Mouse (Mus musculus): ENCODE measurements around the gene Ifitm6.

DNA sequence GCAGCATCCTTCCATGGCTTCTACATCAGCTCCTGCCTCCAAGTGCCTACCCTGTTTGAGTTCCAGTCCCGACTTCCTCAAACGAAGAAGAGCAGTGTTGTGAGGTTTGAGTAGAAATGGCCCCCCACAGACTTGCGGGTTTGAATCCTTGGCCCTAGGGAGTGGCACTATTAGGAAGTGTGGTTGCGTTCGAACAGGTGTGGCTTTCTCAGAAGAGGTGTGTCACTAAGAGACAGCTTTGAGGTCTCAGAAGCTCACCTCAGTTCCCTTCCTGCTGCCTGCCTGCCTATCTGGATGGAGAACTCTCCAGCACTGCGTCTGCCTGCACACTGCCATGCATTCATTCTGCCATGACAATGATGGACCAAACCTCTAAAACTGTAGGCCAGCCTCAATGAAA, 11.3 kb downstream of the Ifitm6 start:
- TF ChIP-seq GATA1 (IDR thresholded peaks at IDR 0.05; ENCODE audit: borderline replicate concordance, low read length) (no peak), FLI1 (IDR thresholded peaks at IDR 0.05; ENCODE audit: low read length) (no peak)

Data from megakaryocyte, embryonic 14.5 days (primary cell).